Mouse (Mus musculus) kidney, adult 18-20 months (tissue): ENCODE measurements around the gene Gpx3.

Experiments used
- DNase-seq: peaks from one replicate; pipeline ENCODE4 v3.0.0; 2021

The Gpx3 gene

GRCm38 (mm10) chr11:54913841-54914240 lies 11.6 kb downstream of the Gpx3 start:
- peak; percentile 47 for DNase-seq

- no peak for DNase-seq
These were observed 15.2 kb downstream of the Gpx3 start for GRCm38 (mm10) chr11:54917461-54917860.

- DNase-seq = no peak
These were observed 16.0 kb downstream of the Gpx3 start for GRCm38 (mm10) chr11:54918273-54918672.

- DNase-seq = peak; percentile 67
These were observed 18.1 kb downstream of the Gpx3 start for GRCm38 (mm10) chr11:54920127-54920972.

DNA sequence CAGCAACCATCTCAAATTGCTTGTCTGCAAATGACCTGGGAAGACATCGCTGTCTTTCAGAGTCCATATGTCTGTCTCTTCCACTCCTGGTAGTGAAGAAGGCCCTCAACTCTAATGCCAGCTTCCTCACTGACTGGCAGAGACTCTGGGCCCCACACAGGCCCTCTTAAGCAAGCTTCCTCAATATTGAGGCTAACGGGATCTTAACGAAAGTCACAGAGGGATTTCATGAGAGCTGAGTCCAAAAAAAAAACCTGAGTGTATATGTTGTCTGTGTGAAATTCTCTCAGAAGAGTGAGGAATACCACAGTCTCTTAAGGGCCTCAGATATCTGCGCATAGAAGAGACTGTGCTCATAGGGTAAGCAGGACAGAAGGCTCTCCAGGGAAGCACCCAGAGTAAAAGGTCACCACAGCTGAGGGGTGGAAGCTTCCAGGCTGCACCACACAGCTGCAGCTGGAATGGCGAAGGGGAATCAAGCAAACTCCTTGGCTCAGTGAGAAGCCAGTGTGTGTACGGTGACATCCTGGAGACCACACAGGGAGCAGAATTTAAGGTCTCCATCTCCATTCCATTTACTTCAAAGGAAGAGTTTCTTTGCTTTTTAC lies 18.8 kb downstream of the Gpx3 start:
- DNase-seq = no peak

GRCm38 (mm10) chr11:54921798-54922197 lies 19.5 kb downstream of the Gpx3 start:
- DNase-seq = no peak

GRCm38 (mm10) chr11:54922488-54922887 lies 20.2 kb downstream of the Gpx3 start:
- DNase-seq = peak; percentile 35

GRCm38 (mm10) chr11:54924145-54924544 lies 21.9 kb downstream of the Gpx3 start:
- no peak for DNase-seq

DNA sequence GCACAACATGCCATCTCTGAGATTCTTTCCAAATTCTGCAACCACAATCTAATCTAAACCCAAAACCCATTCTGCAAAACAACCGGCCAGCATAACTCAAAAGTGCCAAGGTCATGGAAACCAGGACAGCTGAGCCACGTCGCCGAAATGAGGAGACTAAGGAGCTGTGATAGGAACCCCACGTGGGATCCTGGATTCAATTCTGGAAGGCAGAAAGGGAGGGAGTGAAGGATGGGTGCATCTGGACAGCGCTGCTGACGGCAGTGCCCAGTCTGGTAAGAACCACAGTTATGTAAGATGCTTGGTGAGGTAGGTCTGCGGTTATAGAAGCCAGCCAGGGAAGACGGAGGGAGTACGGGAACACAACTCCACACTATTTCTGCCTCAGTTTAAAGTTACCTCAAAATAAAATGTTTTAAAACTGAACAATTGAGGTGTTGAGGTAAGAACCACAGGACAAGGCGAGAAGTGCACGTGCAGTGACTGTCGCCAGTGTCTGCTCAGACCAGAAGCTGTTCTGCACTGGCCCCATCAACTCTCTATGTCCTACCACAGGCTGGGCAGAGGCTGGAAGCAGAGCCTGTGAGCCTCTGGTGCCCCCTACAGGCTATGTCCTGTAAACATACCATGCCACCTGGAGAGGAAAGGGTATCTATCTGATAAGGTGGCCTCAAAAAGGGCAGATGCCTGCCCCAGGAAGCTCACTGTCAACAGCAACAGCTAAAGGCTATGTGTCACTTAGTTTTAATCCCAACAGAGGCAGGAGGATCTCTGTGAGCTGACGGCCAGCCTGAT lies 25.3 kb downstream of the Gpx3 start:
- DNase-seq = peak; percentile 79

DNA sequence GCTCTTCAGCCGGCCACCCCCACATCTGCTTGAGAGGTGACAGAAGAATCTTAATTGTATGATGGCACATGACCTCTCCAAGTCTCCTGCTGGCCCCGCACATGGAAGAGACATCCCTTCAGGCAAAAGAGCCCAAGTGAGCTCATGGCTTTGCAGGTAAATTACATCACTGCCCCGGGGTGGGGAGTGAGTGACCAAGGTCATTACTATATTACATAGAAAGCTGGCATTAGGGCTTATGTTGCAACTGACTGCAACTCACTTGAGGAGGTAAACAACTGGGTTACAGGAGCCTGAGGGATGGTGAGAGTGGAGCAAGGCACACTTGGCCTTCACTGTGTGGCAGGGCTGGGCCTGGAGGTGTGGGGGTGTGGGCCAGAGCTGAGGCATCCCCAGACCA lies 26.0 kb downstream of the Gpx3 start:
- DNase-seq = no peak

GRCm38 (mm10) chr11:54928886-54929285 lies 26.6 kb downstream of the Gpx3 start:
- DNase-seq = no peak

DNA sequence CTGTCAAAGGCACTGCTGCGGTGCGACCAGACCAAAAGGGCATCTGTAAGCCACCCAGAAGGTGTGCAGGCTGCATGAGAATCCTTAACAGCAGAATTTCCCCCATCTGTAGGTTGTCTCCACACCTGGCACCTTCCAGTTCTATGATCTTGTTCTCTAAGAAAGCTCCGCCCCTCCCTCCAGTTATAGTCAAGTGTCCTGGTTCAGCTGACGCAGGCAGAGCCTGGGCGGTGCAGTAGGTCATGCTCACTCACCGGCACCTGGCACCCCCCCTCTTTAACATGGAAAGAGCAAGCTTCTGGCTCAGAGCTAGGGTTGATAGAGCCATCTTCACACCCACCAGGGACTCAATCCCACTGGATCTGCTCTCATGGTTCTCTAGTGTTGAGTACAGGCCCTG lies 27.0 kb downstream of the Gpx3 start:
- no peak for DNase-seq

- no peak for DNase-seq
These were observed 27.5 kb downstream of the Gpx3 start for GRCm38 (mm10) chr11:54929744-54930143.

- peak; percentile 62 for DNase-seq
These were observed 28.2 kb downstream of the Gpx3 start for GRCm38 (mm10) chr11:54930318-54930979.

GRCm38 (mm10) chr11:54931405-54932093 lies 29.3 kb downstream of the Gpx3 start:
- peak; percentile 69 for DNase-seq

DNA sequence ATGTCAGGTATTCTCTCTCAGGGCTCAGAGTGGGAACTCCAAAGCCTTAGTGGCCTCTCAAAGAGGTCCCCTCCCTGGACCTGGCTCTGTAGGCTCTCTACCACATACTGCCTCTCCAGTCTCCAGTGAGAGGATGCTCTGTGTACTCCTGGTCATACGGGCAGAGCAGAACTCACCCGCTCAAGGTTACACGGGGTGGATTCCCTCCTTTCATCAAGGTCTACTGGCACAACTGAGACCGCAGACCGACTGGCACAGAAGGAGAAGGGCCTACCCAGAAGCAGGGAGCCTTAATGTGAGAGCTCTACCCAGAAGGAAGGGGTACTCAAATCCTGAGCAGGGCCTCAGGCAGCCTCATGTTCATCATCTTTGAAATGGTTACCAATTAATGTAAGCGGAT lies 30.3 kb downstream of the Gpx3 start:
- DNase-seq = no peak

GRCm38 (mm10) chr11:54934198-54934597 lies 31.9 kb downstream of the Gpx3 start:
- no peak for DNase-seq

DNA sequence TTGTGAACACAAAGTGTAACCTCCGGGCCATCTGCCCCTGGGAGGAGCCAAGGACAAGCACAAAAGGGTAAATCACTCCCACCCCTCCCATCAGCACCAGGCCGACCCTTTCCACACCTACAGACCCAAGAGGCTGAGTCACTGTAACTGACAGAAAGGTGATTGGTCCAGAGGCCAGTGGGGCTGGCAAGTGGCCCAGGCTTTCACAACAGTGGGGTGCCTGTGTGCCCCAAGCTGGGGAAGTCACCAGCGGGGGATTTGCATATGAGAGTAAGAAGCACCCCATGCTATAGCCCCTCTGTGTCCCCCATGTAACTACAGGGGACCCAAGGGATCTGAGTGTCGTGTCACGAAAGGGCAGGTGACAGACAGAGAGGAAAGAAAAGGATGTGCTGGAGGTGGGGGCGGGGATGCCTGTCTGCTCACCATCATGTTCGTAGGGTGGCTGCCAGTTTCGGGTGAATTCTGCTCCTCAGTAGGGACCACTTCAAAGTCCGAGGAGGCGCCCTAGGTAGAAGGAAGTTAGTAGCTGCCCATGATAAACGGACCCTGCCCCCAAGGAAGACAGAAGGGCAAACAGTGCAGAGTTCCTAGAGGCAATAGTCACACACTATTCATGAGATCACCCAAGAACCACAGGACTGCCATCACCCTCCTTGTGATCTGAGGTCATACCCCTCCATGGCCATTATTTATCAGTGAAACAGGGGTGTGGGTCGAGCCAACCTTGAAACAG lies 34.0 kb downstream of the Gpx3 start:
- DNase-seq = no peak

GRCm38 (mm10) chr11:54936771-54937140 lies 34.5 kb downstream of the Gpx3 start:
- no peak for DNase-seq

DNA sequence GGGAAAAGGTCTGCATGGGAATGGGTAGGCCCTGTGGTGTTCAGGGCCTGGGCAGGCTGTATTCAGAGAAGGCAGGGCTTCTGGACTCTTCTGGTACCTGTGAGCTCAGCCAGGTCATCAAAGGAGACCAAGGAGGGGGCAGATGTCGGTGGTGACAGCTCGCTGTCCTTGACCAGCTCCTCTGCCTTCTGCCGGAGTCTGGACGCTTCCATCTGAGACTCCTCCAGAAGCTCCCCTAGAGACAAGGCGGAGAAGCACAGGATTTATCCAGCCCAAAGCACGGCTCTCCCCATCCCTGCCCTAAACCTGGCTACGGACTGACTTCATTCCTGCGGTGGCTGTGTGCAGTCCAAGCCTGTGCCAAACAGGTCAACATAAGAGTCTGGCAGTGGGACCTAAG lies 37.2 kb downstream of the Gpx3 start:
- DNase-seq = no peak

DNA sequence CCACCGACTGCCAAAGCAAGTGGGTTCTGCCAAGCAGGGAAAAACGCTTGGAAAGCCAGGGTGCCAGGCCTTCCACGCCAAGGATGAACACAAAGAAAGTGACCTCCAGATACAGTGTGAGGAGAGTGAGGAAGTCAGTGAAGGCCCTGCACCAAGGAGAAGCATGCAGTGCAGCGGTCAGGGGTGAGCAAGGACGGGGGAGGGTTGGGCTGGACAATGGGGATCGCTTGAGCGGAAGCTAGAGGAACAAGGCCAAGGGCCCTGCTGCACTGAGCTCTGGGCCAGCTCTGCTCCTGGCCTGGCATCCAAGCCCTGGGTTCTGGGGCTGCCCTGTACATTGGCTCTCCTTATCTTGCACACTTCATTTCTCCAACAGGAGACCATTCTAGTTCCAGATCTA lies 37.8 kb downstream of the Gpx3 start:
- no peak for DNase-seq

GRCm38 (mm10) chr11:54944702-54945101 lies 42.4 kb downstream of the Gpx3 start:
- DNase-seq = no peak
